Mouse (Mus musculus) kidney, postnatal 36 days (tissue): ENCODE data around the gene Atp2c2.
A peak's percentile ranks its signal among the peaks of the same experiment; 100 is the strongest.

Experiments
- DNase-seq, 2 experiments: peaks; one replicate each; pipeline ENCODE4 v3.0.0; 2021 to 2022; ENCODE audit warnings: mixed read lengths in 2 of 2

Atp2c2 gene

GRCm38 (mm10) chr8:119699549-119700134, at the start of gene Atp2c2:
Atp2c2 (plus strand) TSS chr8:119700009.
- peak; percentile 47 to 79 for DNase-seq

- no peak for DNase-seq
Observed at GRCm38 (mm10) chr8:119651324-119651723, 48.5 kb upstream of the Atp2c2 start.

- DNase-seq: peak in 1 of 2 experiments; percentile 74
Observed at GRCm38 (mm10) chr8:119656709-119657464, 42.9 kb upstream of the Atp2c2 start.

GRCm38 (mm10) chr8:119661081-119661480, 38.7 kb upstream of the Atp2c2 start:
- DNase-seq: peak; percentile 83 to 85

- peak; percentile 44 to 66 for DNase-seq
Observed at GRCm38 (mm10) chr8:119661892-119662291, 37.9 kb upstream of the Atp2c2 start.

GRCm38 (mm10) chr8:119663440-119663839, 36.4 kb upstream of the Atp2c2 start:
- DNase-seq: peak in 1 of 2 experiments; percentile 25

- peak; percentile 57 to 60 for DNase-seq
Observed at GRCm38 (mm10) chr8:119665270-119665669, 34.5 kb upstream of the Atp2c2 start.

GRCm38 (mm10) chr8:119666219-119666951, 33.4 kb upstream of the Atp2c2 start, which contains the start of gene Wfdc1:
Wfdc1 (plus strand) TSS chr8:119666365.
- DNase-seq: peak in 1 of 2 experiments; percentile 32

- DNase-seq: no peak
Observed at GRCm38 (mm10) chr8:119668447-119668846, 31.4 kb upstream of the Atp2c2 start.

GRCm38 (mm10) chr8:119669284-119669683, 30.5 kb upstream of the Atp2c2 start:
- peak in 1 of 2 experiments; percentile 52 for DNase-seq

GRCm38 (mm10) chr8:119670419-119671091, 29.3 kb upstream of the Atp2c2 start:
- DNase-seq: peak; percentile 59 to 63

- no peak for DNase-seq
Observed at GRCm38 (mm10) chr8:119673976-119674555, 25.7 kb upstream of the Atp2c2 start.

GRCm38 (mm10) chr8:119675457-119675856, 24.4 kb upstream of the Atp2c2 start:
- DNase-seq: no peak

GRCm38 (mm10) chr8:119676389-119676788, 23.4 kb upstream of the Atp2c2 start:
- DNase-seq: peak; percentile 92 to 96

- peak; percentile 32 to 54 for DNase-seq
Observed at GRCm38 (mm10) chr8:119678138-119678843, 21.5 kb upstream of the Atp2c2 start.

- DNase-seq: no peak
Observed at GRCm38 (mm10) chr8:119679184-119679583, 20.6 kb upstream of the Atp2c2 start.

GRCm38 (mm10) chr8:119690602-119691001, 9.2 kb upstream of the Atp2c2 start:
- no peak for DNase-seq

- peak in 1 of 2 experiments; percentile 34 for DNase-seq
Observed at GRCm38 (mm10) chr8:119691989-119692388, 7.8 kb upstream of the Atp2c2 start.

- DNase-seq: no peak
Observed at GRCm38 (mm10) chr8:119694696-119695095, 5.1 kb upstream of the Atp2c2 start.

GRCm38 (mm10) chr8:119697163-119697562, 2.6 kb upstream of the Atp2c2 start:
- DNase-seq: no peak

- peak; percentile 65 to 92 for DNase-seq
Observed at GRCm38 (mm10) chr8:119698960-119699359, 849 bp upstream of the Atp2c2 start.

- no peak for DNase-seq
Observed at GRCm38 (mm10) chr8:119702965-119703364, 3.2 kb downstream of the Atp2c2 start.
